Mouse (Mus musculus) forebrain, embryonic 11.5 days (tissue): ENCODE results near the gene Pknox1. TPM values are rescaled to one million over a fixed set of nuclear protein-coding genes. Genes with fewer than 3 reads are reported as not detected.
"Not testable (repeated sequence)": the region's sequence is repeated elsewhere in the genome, so short reads cannot be mapped to it uniquely, and the experiment has no call there.

ENCODE experiments used
- ATAC-seq: fragments of 200-750 bp; cut with Nextera tagmentation; replicated peaks from 2 replicates; pipeline ENCODE4 v1.8.0; 2017; ENCODE audit warnings: moderate TSS enrichment; ENCODE audit not compliant: low FRiP score
- DNase-seq: peaks from one replicate; pipeline ENCODE4 v3.0.0-alpha.2; 2017; ENCODE audit warnings: low spot score
- H3K27ac ChIP-seq: fragments of 300-500 bp; sonication (generic); 2 replicates; pipeline ENCODE4 v1.5.1; 2014; ENCODE audit warnings: low read depth, low read length
- H3K27me3 ChIP-seq: fragments of 300-500 bp; sonication (generic); 2 replicates; pipeline ENCODE4 v1.6.1; 2014; ENCODE audit warnings: mild to moderate bottlenecking, low read length, mixed read lengths; ENCODE audit not compliant: control insufficient read depth, insufficient read depth
- H3K36me3 ChIP-seq: fragments of 300-500 bp; sonication (generic); 2 replicates; pipeline ENCODE4 v1.6.1; 2014; ENCODE audit warnings: mild to moderate bottlenecking, low read length, moderate library complexity, mixed read lengths; ENCODE audit not compliant: control insufficient read depth, insufficient read depth
- H3K4me1 ChIP-seq: fragments of 300-500 bp; sonication (generic); replicated peaks from 2 replicates; pipeline ENCODE4 v1.6.1; 2014; ENCODE audit warnings: low read length, mixed read lengths; ENCODE audit not compliant: control insufficient read depth, insufficient read depth
- H3K4me2 ChIP-seq: fragments of 300-500 bp; sonication (generic); 2 replicates; pipeline ENCODE4 v1.6.1; 2014; ENCODE audit warnings: low read depth, mild to moderate bottlenecking, low read length, moderate library complexity, mixed read lengths; ENCODE audit not compliant: severe bottlenecking
- H3K4me3 ChIP-seq: fragments of 300-500 bp; sonication (generic); 2 replicates; pipeline ENCODE4 v1.5.1; 2014; ENCODE audit warnings: low read depth, low read length
- H3K9ac ChIP-seq: fragments of 300-500 bp; sonication (generic); 2 replicates; pipeline ENCODE4 v1.6.1; 2014; ENCODE audit warnings: low read length
- H3K9me3 ChIP-seq: fragments of 300-500 bp; sonication (generic); 2 replicates; pipeline ENCODE4 v1.6.1; 2016; ENCODE audit warnings: low read length, mixed read lengths; ENCODE audit not compliant: control insufficient read depth
- WGBS: fragments of 180-500 bp; shearing (Covaris S2); extraction: QIAGEN DNeasy Blood & Tissue Kit; methylation state at CpG from one replicate; pipeline ENCODE4 v1.1.7; 2014; 5-methylcytosine and 5-hydroxymethylcytosine counted together
- polyA plus RNA-seq: library from polyadenylated mRNA; unstranded; fragments of >200 nt; fragmentation: Nextera tagmentation; extraction: Ambion mirVana; gene quantifications from 2 replicates; pipeline ENCODE4 v1.2.1, GENCODE M21; 2014

Gene Pknox1
- polyA plus RNA-seq, 1 experiment from 2014 or later: 31.1 TPM

GRCm38 (mm10) chr17:31543574-31543973, 21.0 kb upstream of the Pknox1 start:
- H3K9me3 ChIP-seq: no peaks in the 10 kb centered on the region
- H3K27me3 ChIP-seq: no peaks in the 10 kb centered on the region
- no peaks in the 10 kb centered on the region; the same call in 1 of the 2 replicates for H3K4me1 ChIP-seq
- ATAC-seq: no peak
- H3K4me2 ChIP-seq: no peak overlapping the region
- no peak overlapping the region for H3K27ac ChIP-seq
- H3K36me3 ChIP-seq: no peaks in the 10 kb centered on the region
- WGBS: 38% methylated on average over 6 of the region's 6 CpGs
- H3K4me3 ChIP-seq: no peak overlapping the region
- H3K9ac ChIP-seq: no peak overlapping the region
- DNase-seq: no peak

- WGBS: 85% methylated on average over 9 of the region's 9 CpGs
- no peaks in the 10 kb centered on the region for H3K9me3 ChIP-seq
- H3K27ac ChIP-seq: no peak overlapping the region
- no peaks in the 10 kb centered on the region for H3K36me3 ChIP-seq
- H3K27me3 ChIP-seq: no peaks in the 10 kb centered on the region
- no peak overlapping the region for H3K9ac ChIP-seq
- no peak for ATAC-seq
- no peak overlapping the region for H3K4me2 ChIP-seq
- no peak overlapping the region for H3K4me3 ChIP-seq
- no peak for DNase-seq
- no peaks in the 10 kb centered on the region; the same call in 1 of the 2 replicates for H3K4me1 ChIP-seq
Measured at GRCm38 (mm10) chr17:31546444-31547196, 17.9 kb upstream of the Pknox1 start.

- no peak overlapping the region for H3K9ac ChIP-seq
- H3K4me2 ChIP-seq: no peak overlapping the region
- no peak overlapping the region for H3K4me3 ChIP-seq
- H3K9me3 ChIP-seq: no peaks in the 10 kb centered on the region
- H3K27ac ChIP-seq: no peak overlapping the region
- H3K36me3 ChIP-seq: no peaks in the 10 kb centered on the region
- ATAC-seq (no peak), DNase-seq (no peak)
- WGBS: 11% methylated on average over 3 of the region's 3 CpGs
- H3K4me1 ChIP-seq: no peaks in the 10 kb centered on the region; the same call in 1 of the 2 replicates
- no peaks in the 10 kb centered on the region for H3K27me3 ChIP-seq
Measured at GRCm38 (mm10) chr17:31547974-31548373, 16.6 kb upstream of the Pknox1 start.

- Histone ChIP-seq H3K9me3 (no peaks in the 10 kb centered on the region), H3K4me3 (no peak overlapping the region), H3K27ac (no peak overlapping the region), H3K4me1 (no peaks in the 10 kb centered on the region; the same call in 1 of the 2 replicates), H3K27me3 (no peaks in the 10 kb centered on the region), H3K9ac (no peak overlapping the region), H3K36me3 (no peaks in the 10 kb centered on the region), H3K4me2 (no peak overlapping the region)
- DNase-seq: no peak
- ATAC-seq: no peak
- WGBS: 74% methylated on average over 8 of the region's 8 CpGs
Measured at GRCm38 (mm10) chr17:31549389-31549788, 15.1 kb upstream of the Pknox1 start.

- WGBS: 95% methylated on average over 23 of the region's 23 CpGs
- not testable (repeated sequence) for H3K4me3 ChIP-seq, DNase-seq, H3K9me3 ChIP-seq, ATAC-seq, H3K4me1 ChIP-seq, H3K9ac ChIP-seq, H3K27ac ChIP-seq, H3K4me2 ChIP-seq, H3K27me3 ChIP-seq, H3K36me3 ChIP-seq
Measured at GRCm38 (mm10) chr17:31552601-31553000, 11.9 kb upstream of the Pknox1 start.

GRCm38 (mm10) chr17:31556253-31556652, 8.3 kb upstream of the Pknox1 start:
- Histone ChIP-seq H3K4me3 (no peak overlapping the region), H3K27ac (no peak overlapping the region), H3K36me3 (no peaks in the 10 kb centered on the region), H3K4me2 (no peak overlapping the region), H3K4me1 (peaks cover 3% of the 10 kb centered on the region; the same call in 1 of the 2 replicates), H3K9ac (no peak overlapping the region), H3K9me3 (no peaks in the 10 kb centered on the region), H3K27me3 (no peaks in the 10 kb centered on the region)
- ATAC-seq (no peak), DNase-seq (no peak)
- 74% methylated on average over 4 of the region's 4 CpGs for WGBS

DNA sequence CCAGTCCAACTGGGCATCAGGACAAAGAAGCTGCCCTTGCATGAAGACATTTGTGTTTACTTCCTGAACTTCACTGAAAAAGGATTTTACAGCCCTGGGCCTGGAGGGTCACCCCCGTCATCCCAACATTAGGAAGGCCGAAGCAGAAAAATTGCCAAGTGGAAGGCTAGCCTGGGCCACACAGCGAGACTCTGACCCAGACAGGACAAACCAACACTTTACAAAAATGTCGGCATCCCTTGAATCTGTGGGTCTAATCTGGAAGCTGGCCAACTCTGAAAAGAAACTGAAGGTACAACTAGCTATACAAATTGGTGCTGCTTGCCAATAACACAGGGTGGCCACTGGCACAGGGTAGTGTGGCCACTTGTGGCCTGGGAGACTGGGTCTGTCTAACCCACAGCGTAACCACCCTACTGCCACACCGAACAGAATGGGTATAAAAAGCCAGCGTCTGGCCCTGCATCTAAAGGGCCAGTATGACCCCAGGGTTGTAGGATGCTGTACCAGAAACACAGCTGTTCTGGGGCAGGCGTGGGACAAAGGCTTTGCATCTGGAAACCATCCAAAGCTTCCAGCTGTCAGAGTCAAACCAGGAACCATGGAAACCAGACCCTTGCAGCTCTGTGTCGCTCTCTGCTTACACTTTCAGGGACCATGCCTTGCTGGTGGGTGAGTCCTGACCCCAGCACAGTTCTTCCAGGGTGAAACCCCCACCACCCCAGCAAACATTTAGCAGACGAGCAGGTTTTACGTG, 7.2 kb upstream of the Pknox1 start:
- no peak overlapping the region for H3K9ac ChIP-seq
- H3K4me2 ChIP-seq: no peak overlapping the region
- H3K4me3 ChIP-seq: no peak overlapping the region
- H3K27me3 ChIP-seq: no peaks in the 10 kb centered on the region
- ATAC-seq (no peak), DNase-seq (no peak)
- H3K27ac ChIP-seq: no peak overlapping the region
- H3K36me3 ChIP-seq: no peaks in the 10 kb centered on the region
- WGBS: 80% methylated on average over 11 of the region's 11 CpGs
- no peaks in the 10 kb centered on the region for H3K9me3 ChIP-seq
- H3K4me1 ChIP-seq: peaks cover 3% of the 10 kb centered on the region; the same call in 1 of the 2 replicates

GRCm38 (mm10) chr17:31557947-31558542, 6.5 kb upstream of the Pknox1 start:
- DNase-seq: no peak
- no peaks in the 10 kb centered on the region for H3K27me3 ChIP-seq
- no peaks in the 10 kb centered on the region for H3K9me3 ChIP-seq
- H3K36me3 ChIP-seq: no peaks in the 10 kb centered on the region
- H3K9ac ChIP-seq: no peak overlapping the region
- no peak for ATAC-seq
- no peak overlapping the region for H3K4me2 ChIP-seq
- H3K27ac ChIP-seq: no peak overlapping the region
- no peak overlapping the region for H3K4me3 ChIP-seq
- H3K4me1 ChIP-seq: peaks cover 3% of the 10 kb centered on the region; the same call in 1 of the 2 replicates
- 85% methylated on average over 10 of the region's 10 CpGs for WGBS
